Mouse (Mus musculus) erythroblast, embryonic 14.5 days (primary cell): Measurements from ENCODE around the gene Elmo3.

ENCODE experiments used
- GATA1 ChIP-seq: IDR thresholded peaks from 2 replicates; pipeline ENCODE4 v1.6.1; 2012; ENCODE audit warnings: low read length, inconsistent platforms, mixed read lengths
- TAL1 ChIP-seq: IDR thresholded peaks from 3 replicates; pipeline ENCODE4 v1.6.1; 2012; ENCODE audit warnings: low read length, inconsistent platforms, mixed read lengths

DNA sequence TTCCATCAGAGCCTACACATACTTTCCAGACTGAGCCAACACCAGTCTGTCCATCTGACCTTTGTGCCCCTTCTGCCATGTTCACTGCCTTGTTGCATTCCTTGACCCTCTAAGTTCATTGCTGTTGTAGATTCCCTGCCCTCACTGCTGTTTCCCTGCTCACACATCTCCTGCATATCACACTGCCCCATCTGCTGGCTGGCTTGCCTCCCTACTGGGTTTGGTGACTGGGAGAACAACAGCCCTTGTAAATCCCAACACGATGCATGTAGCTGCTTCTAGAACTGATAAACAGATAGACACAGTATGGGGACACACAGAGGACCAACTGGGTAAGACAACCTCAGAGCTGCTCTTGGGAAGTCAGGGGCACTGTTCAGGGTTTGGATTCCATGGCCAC lies 6.3 kb downstream of the Elmo3 start:
- TF ChIP-seq GATA1 (peak; percentile 32; the same call in 1 of the 2 replicates), TAL1 (peak; percentile 47; the same call in 2 of the 3 replicates)
